Mouse (Mus musculus) embryonic facial prominence, embryonic 11.5 days (tissue): ENCODE measurements at regions not wholly inside any gene's neighbourhood (a gene's known extent, or its start where the extent isn't known, plus 50 kb on each side); places are given as distances from the start of the nearest gene placed in this dataset.

Source experiments
- ATAC-seq: fragments of 200-750 bp; cut with Nextera tagmentation; replicated peaks from 2 replicates; pipeline ENCODE4 v1.8.0; 2017; ENCODE audit warnings: low read depth; ENCODE audit not compliant: insufficient number of reproducible peaks, low FRiP score, low TSS enrichment
- DNase-seq: peaks from one replicate; pipeline ENCODE4 v3.0.0-alpha.2; 2015; ENCODE audit warnings: low spot score
- H3K27ac ChIP-seq: fragments of 300-500 bp; sonication (generic); replicated peaks from 2 replicates; pipeline ENCODE4 v1.5.1; 2014; ENCODE audit warnings: mild to moderate bottlenecking, low read depth, low read length, control low read depth
- H3K27me3 ChIP-seq: fragments of 300-500 bp; sonication (generic); 2 replicates; pipeline ENCODE4 v1.6.1; 2014; ENCODE audit warnings: mild to moderate bottlenecking, low read length, moderate library complexity, mixed read lengths; ENCODE audit not compliant: control insufficient read depth, insufficient read depth
- H3K36me3 ChIP-seq: fragments of 300-500 bp; sonication (generic); replicated peaks from 2 replicates; pipeline ENCODE4 v1.6.1; 2014; ENCODE audit warnings: low read depth, mild to moderate bottlenecking, low read length, moderate library complexity, mixed read lengths; ENCODE audit not compliant: control insufficient read depth, insufficient read depth
- H3K4me1 ChIP-seq: fragments of 300-500 bp; sonication (generic); 2 replicates; pipeline ENCODE4 v1.6.1; 2014; ENCODE audit warnings: low read length, mixed read lengths; ENCODE audit not compliant: control insufficient read depth, insufficient read depth
- H3K4me2 ChIP-seq: fragments of 300-500 bp; sonication (generic); 2 replicates; pipeline ENCODE4 v1.6.1; 2014; ENCODE audit warnings: low read depth, mild to moderate bottlenecking, control low read depth, low read length, moderate library complexity
- H3K4me3 ChIP-seq: fragments of 300-500 bp; sonication (generic); 2 replicates; pipeline ENCODE4 v1.5.1; 2014; ENCODE audit warnings: low read depth, low read length, control low read depth
- H3K9ac ChIP-seq: fragments of 300-500 bp; sonication (generic); replicated peaks from 2 replicates; pipeline ENCODE4 v1.6.1; 2014; ENCODE audit warnings: mild to moderate bottlenecking, control low read depth, low read length
- H3K9me3 ChIP-seq: fragments of 300-500 bp; sonication (generic); replicated peaks from 2 replicates; pipeline ENCODE4 v1.6.1; 2016; ENCODE audit warnings: mild to moderate bottlenecking, low read length, inconsistent platforms, mixed read lengths; ENCODE audit not compliant: control insufficient read depth
- WGBS: fragments of 180-500 bp; shearing (Covaris S2); extraction: QIAGEN DNeasy Blood & Tissue Kit; methylation state at CpG from one replicate; pipeline ENCODE4 v1.1.7; 2014; 5-methylcytosine and 5-hydroxymethylcytosine counted together

DNA sequence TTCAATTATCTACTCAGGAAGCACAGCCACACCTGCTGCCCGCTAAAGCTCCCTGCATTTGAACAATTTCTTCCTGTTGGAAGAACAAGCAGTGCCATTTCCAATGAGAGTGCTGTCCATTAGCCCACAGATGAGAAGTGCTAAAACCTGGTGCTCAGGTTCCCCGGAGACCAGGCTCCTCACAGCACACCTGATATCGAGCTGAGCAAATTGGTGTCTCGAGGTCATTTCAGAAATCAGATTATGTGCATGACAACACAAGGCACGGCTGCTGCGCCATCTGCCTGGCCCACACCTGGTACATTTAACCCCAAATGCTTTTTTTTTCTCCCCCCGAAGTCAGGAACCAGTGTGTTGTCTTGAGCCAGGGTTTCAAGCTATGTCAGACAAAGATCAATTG lies 621.3 kb upstream of the Tenm3 start:
- Histone ChIP-seq H3K4me1 (no peaks in the 10 kb centered on the region), H3K4me3 (no peak overlapping the region), H3K4me2 (no peak overlapping the region), H3K9ac (no peak overlapping the region), H3K27me3 (no peaks in the 10 kb centered on the region), H3K27ac (no peak overlapping the region), H3K9me3 (no peaks in the 10 kb centered on the region), H3K36me3 (no peaks in the 10 kb centered on the region)
- DNase-seq (peak; percentile 3), ATAC-seq (no peak)
- WGBS: 55% methylated on average over 7 of the region's 7 CpGs

DNA sequence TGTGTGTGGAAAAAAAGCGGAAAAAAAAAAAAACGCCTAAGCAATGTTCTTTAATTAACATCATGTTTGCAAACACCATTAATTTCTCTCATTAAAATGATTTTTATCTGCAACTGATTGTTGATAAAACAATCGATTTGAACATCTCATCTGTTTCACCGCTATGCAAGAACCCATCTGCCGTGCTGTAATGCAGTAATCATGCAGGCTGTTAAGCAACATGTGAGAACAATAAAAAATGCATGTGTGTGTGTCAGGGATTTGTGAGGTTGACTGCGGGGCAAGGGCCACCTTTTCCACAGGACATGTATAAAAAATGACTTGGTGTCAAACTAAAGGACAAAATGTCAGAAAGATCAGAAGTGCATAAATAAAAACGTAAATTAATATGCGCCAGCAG lies 618.9 kb upstream of the Tenm3 start:
- no peak for ATAC-seq
- H3K36me3 ChIP-seq: no peaks in the 10 kb centered on the region
- no peaks in the 10 kb centered on the region for H3K27me3 ChIP-seq
- no peaks in the 10 kb centered on the region for H3K4me1 ChIP-seq
- H3K4me3 ChIP-seq: no peak overlapping the region
- no peak overlapping the region for H3K27ac ChIP-seq
- no peak overlapping the region for H3K9ac ChIP-seq
- H3K9me3 ChIP-seq: no peaks in the 10 kb centered on the region
- WGBS: 55% methylated on average over 8 of the region's 8 CpGs
- no peak for DNase-seq
- H3K4me2 ChIP-seq: no peak overlapping the region

- H3K9ac ChIP-seq: no peak overlapping the region
- ATAC-seq (peak; percentile 73), DNase-seq (peak; percentile 20)
- H3K4me2 ChIP-seq: no peak overlapping the region
- WGBS: 37% methylated on average over 16 of the region's 16 CpGs
- H3K4me3 ChIP-seq: no peak overlapping the region
- no peaks in the 10 kb centered on the region for H3K36me3 ChIP-seq
- no peak overlapping the region for H3K27ac ChIP-seq
- no peaks in the 10 kb centered on the region for H3K27me3 ChIP-seq
- H3K9me3 ChIP-seq: no peaks in the 10 kb centered on the region
- H3K4me1 ChIP-seq: no peaks in the 10 kb centered on the region
Measured at GRCm38 (mm10) chr8:49461724-49462473, 618.1 kb upstream of the Tenm3 start.

GRCm38 (mm10) chr8:49445444-49445843 lies 601.7 kb upstream of the Tenm3 start:
- no peaks in the 10 kb centered on the region for H3K4me1 ChIP-seq
- ATAC-seq: no peak
- H3K4me2 ChIP-seq: no peak overlapping the region
- 64% methylated on average over 5 of the region's 5 CpGs for WGBS
- no peak overlapping the region for H3K27ac ChIP-seq
- DNase-seq: no peak
- no peaks in the 10 kb centered on the region for H3K36me3 ChIP-seq
- no peak overlapping the region for H3K4me3 ChIP-seq
- no peaks in the 10 kb centered on the region for H3K9me3 ChIP-seq
- H3K27me3 ChIP-seq: no peaks in the 10 kb centered on the region
- H3K9ac ChIP-seq: no peak overlapping the region

- H3K4me1 ChIP-seq: no peaks in the 10 kb centered on the region
- H3K4me3 ChIP-seq: no peak overlapping the region
- no peak overlapping the region for H3K27ac ChIP-seq
- H3K4me2 ChIP-seq: no peak overlapping the region
- ATAC-seq (no peak), DNase-seq (no peak)
- no peaks in the 10 kb centered on the region for H3K9me3 ChIP-seq
- H3K9ac ChIP-seq: no peak overlapping the region
- no peaks in the 10 kb centered on the region for H3K27me3 ChIP-seq
- H3K36me3 ChIP-seq: no peaks in the 10 kb centered on the region
Measured at GRCm38 (mm10) chr8:49441270-49441669, 597.5 kb upstream of the Tenm3 start.

GRCm38 (mm10) chr8:49396519-49396918 lies 552.8 kb upstream of the Tenm3 start:
- H3K4me2 ChIP-seq: no peak overlapping the region
- ATAC-seq: no peak
- no peaks in the 10 kb centered on the region for H3K9me3 ChIP-seq
- H3K4me3 ChIP-seq: no peak overlapping the region
- no peaks in the 10 kb centered on the region for H3K4me1 ChIP-seq
- H3K36me3 ChIP-seq: no peaks in the 10 kb centered on the region
- no peak for DNase-seq
- no peaks in the 10 kb centered on the region for H3K27me3 ChIP-seq
- 84% methylated on average over 4 of the region's 4 CpGs for WGBS
- H3K27ac ChIP-seq: no peak overlapping the region
- no peak overlapping the region for H3K9ac ChIP-seq

- ATAC-seq: no peak
Measured at GRCm38 (mm10) chr8:49395029-49395428, 551.3 kb upstream of the Tenm3 start.

DNA sequence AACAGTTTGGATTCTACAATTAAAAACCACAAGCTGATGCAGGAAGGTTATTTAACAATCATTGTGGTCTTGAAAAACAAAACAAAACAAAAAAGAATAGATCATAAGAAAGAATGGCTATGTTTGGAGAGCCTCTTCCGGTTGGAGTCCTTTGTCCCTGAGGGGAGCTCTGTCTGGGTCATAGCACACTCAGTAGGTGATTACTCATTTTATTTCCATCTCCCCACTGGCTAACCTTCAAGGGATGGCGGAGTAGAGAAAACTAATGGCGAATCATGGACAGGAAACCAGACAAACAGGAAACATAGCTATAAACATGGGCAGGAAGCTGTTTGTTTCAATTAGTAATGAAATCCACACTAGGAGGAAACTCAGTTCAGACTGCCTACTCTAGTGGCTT lies 545.8 kb upstream of the Tenm3 start:
- no peak for ATAC-seq

More at GRCm38 (mm10) chr8:49395029-49395428, 551.3 kb upstream of the Tenm3 start:
- H3K4me3 ChIP-seq: no peak overlapping the region
- no peaks in the 10 kb centered on the region for H3K27me3 ChIP-seq
- H3K36me3 ChIP-seq: no peaks in the 10 kb centered on the region
- DNase-seq: peak; percentile 11
- WGBS: 43% methylated on average over 1 of the region's 1 CpGs
- no peak overlapping the region for H3K4me2 ChIP-seq
- no peaks in the 10 kb centered on the region for H3K4me1 ChIP-seq
- no peak overlapping the region for H3K27ac ChIP-seq
- H3K9me3 ChIP-seq: no peaks in the 10 kb centered on the region
- no peak overlapping the region for H3K9ac ChIP-seq

More for the DNA sequence above, 545.8 kb upstream of the Tenm3 start:
- Histone ChIP-seq H3K36me3 (no peaks in the 10 kb centered on the region), H3K4me3 (no peak overlapping the region), H3K27ac (no peak overlapping the region), H3K9me3 (no peaks in the 10 kb centered on the region), H3K4me2 (no peak overlapping the region), H3K9ac (no peak overlapping the region), H3K4me1 (no peaks in the 10 kb centered on the region), H3K27me3 (no peaks in the 10 kb centered on the region)
- peak; percentile 9 for DNase-seq
- WGBS: 48% methylated on average over 3 of the region's 3 CpGs
